Mouse (Mus musculus) frontal cortex, adult 2 months (tissue): Measurements from ENCODE around the gene Cym. TPM values are rescaled to one million over a fixed set of nuclear protein-coding genes. Genes with fewer than 3 reads are reported as not detected.
A peak's percentile ranks its signal among the peaks of the same experiment; 100 is the strongest.

Experiments
- DNase-seq, 2 experiments: peaks; one replicate each; pipeline ENCODE4 v3.0.0; 2022; ENCODE audit warnings: low spot score in 1 of 2; ENCODE audit errors: extremely low spot score in 1 of 2
- polyA plus RNA-seq: library from polyadenylated mRNA; depleted of rRNA; stranded (reverse); fragments of >200 nt; gene quantifications from 2 replicates; pipeline ENCODE4 v1.2.3, GENCODE M21; 2012; rRNA removed

Gene Cym
- polyA plus RNA-seq, 1 experiment, result 0.30 TPM

- no peak for DNase-seq
Observed at GRCm38 (mm10) chr3:107175486-107175885, 46.0 kb downstream of the Cym start.

GRCm38 (mm10) chr3:107172556-107172955, 49.0 kb downstream of the Cym start:
- DNase-seq, result no peak

- DNase-seq, result no peak
Observed at GRCm38 (mm10) chr3:107171964-107172363, 49.6 kb downstream of the Cym start.

GRCm38 (mm10) chr3:107169552-107169951, 52.0 kb downstream of the Cym start:
- DNase-seq, result peak in 1 of 2 experiments; percentile 57

GRCm38 (mm10) chr3:107162741-107163140, 58.8 kb downstream of the Cym start:
- DNase-seq, result no peak

Other genes with a start within 250 kb of the Cym start
- gene Kcna3, start 185.6 kb downstream of the Cym start, polyA plus RNA-seq, result 6.3 and 7.3 TPM in 2 replicates
- gene Kcna2, start 120.6 kb downstream of the Cym start, polyA plus RNA-seq, result 38.3 and 40.6 TPM in 2 replicates
- 0.04 and 0.13 TPM in 2 replicates for gene Kcna10, start 38.7 kb downstream of the Cym start, polyA plus RNA-seq
- gene A630076J17Rik, start 8.9 kb upstream of the Cym start, polyA plus RNA-seq, result not detected in 2 replicates
- 0.14 and 0.42 TPM in 2 replicates for gene Prok1, start 18.0 kb upstream of the Cym start, polyA plus RNA-seq
- 117 and 121 TPM in 2 replicates for gene Lamtor5, start 57.1 kb upstream of the Cym start, polyA plus RNA-seq
- 3.3 and 3.4 TPM in 2 replicates for gene Slc16a4, start 69.5 kb upstream of the Cym start, polyA plus RNA-seq
- 5.3 and 5.9 TPM in 2 replicates for gene Rbm15, start 111.9 kb upstream of the Cym start, polyA plus RNA-seq
- gene Kcnc4, start 237.8 kb upstream of the Cym start, polyA plus RNA-seq, result 45.5 and 50.1 TPM in 2 replicates